Mouse (Mus musculus) heart, postnatal 0 days (tissue): ENCODE data around the gene Mettl14. TPM values are rescaled to one million over a fixed set of nuclear protein-coding genes. Genes with fewer than 3 reads are reported as not detected.
"Not testable (repeated sequence)": the region's sequence is repeated elsewhere in the genome, so short reads cannot be mapped to it uniquely, and the experiment has no call there.

Source experiments
- ATAC-seq: fragments of 200-750 bp; cut with Nextera tagmentation; 2 replicates; pipeline ENCODE4 v1.8.0; 2017; ENCODE audit warnings: low read depth, moderate number of reproducible peaks, moderate library complexity; ENCODE audit not compliant: insufficient read depth
- DNase-seq: peaks from one replicate; pipeline ENCODE4 v3.0.0-alpha.2; 2016; ENCODE audit warnings: low spot score
- H3K27ac ChIP-seq: fragments of 300-500 bp; sonication (generic); 2 replicates; pipeline ENCODE4 v1.5.1; 2014; ENCODE audit warnings: low read depth, mild to moderate bottlenecking
- H3K27me3 ChIP-seq: fragments of 300-500 bp; sonication (generic); 2 replicates; pipeline ENCODE4 v1.6.1; 2014; ENCODE audit warnings: low read length, mixed read lengths; ENCODE audit not compliant: control insufficient read depth, insufficient read depth
- H3K36me3 ChIP-seq: fragments of 300-500 bp; sonication (generic); replicated peaks from 2 replicates; pipeline ENCODE4 v1.6.1; 2014; ENCODE audit warnings: low read length, mixed read lengths; ENCODE audit not compliant: control insufficient read depth, insufficient read depth
- H3K4me1 ChIP-seq: fragments of 300-500 bp; sonication (generic); 2 replicates; pipeline ENCODE4 v1.6.1; 2014; ENCODE audit warnings: antibody characterized with exemption; ENCODE audit not compliant: control insufficient read depth, insufficient read depth
- H3K4me2 ChIP-seq: fragments of 300-500 bp; sonication (generic); 2 replicates; pipeline ENCODE4 v1.6.1; 2014; ENCODE audit warnings: low read depth, mild to moderate bottlenecking, low read length, moderate library complexity
- H3K4me3 ChIP-seq: fragments of 300-500 bp; sonication (generic); 2 replicates; pipeline ENCODE4 v1.5.1; 2014; ENCODE audit warnings: low read depth, low read length
- H3K9ac ChIP-seq: fragments of 300-500 bp; sonication (generic); replicated peaks from 2 replicates; pipeline ENCODE4 v1.6.1; 2014; ENCODE audit warnings: low read depth, low read length, mixed read lengths
- H3K9me3 ChIP-seq: fragments of 300-500 bp; sonication (generic); replicated peaks from 2 replicates; pipeline ENCODE4 v1.6.1; 2016; ENCODE audit warnings: low read length; ENCODE audit not compliant: control insufficient read depth
- CTCF ChIP-seq: IDR thresholded peaks from 2 replicates; pipeline ENCODE4 v1.5.1; 2016; ENCODE audit warnings: antibody characterized with exemption, control low read depth, low read depth
- EP300 ChIP-seq: IDR thresholded peaks from 2 replicates; pipeline ENCODE4 v1.6.1; 2016; ENCODE audit warnings: antibody characterized with exemption, low read depth
- WGBS: fragments of 180-500 bp; shearing (Covaris S2); extraction: QIAGEN DNeasy Blood & Tissue Kit; methylation state at CpG from one replicate; pipeline ENCODE4 v1.1.7; 2014; 5-methylcytosine and 5-hydroxymethylcytosine counted together
- polyA plus RNA-seq: library from polyadenylated mRNA; unstranded; fragments of >200 nt; fragmentation: Nextera tagmentation; extraction: Ambion mirVana; gene quantifications from 2 replicates; pipeline ENCODE4 v1.2.1, GENCODE M21; 2015
- total RNA-seq: library from RNA; depleted of rRNA; stranded (reverse); fragments of >200 nt; gene quantifications from 2 replicates; pipeline ENCODE4 v1.2.3, GENCODE M21; 2014; ENCODE audit warnings: low replicate concordance

Mettl14 gene
- total and polyA plus RNA-seq, 2 experiments from 2014 or later: 4.7 to 15.1 TPM

DNA sequence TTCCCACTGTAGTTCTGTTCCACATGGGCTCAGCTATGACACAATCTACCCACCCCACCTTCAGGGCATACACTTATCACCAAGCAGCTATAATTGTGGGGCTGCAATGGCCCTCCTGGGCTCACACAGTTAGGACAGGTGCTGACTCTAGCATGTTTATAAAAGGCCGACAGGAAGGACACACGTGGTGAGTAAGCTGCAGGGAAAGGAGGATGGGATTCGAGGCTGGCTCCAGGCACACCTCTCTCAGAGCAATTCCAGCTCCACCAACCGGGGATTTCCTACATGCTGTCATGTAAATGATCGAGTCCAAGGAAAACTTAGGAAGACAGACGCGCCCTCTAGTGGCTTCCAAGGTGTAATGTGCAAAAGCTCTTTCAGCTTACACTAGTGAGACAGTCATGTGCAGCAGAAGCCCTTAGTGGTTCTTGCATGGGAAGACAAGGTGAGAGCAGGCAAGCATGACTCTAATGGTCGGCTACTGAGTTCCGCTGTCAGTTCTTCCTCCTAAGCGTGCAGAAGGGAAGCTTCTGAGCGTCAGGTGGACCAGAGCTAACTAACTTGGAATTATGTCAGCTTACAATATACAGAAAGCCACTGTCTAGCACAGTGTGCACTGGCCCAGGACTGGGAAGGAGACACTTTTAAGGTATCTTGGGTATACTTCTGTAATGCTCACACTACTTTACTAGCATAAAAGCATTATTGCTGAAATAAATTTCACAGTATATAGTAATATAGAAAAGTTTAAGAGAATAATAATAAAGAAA lies 14.0 kb downstream of the Mettl14 start:
- peak; percentile 84 for DNase-seq
- TF ChIP-seq CTCF (peak; percentile 86), EP300 (no peak)
- H3K27ac ChIP-seq: no peak overlapping the region; the same call in 1 of the 2 replicates
- H3K4me3 ChIP-seq: no peak overlapping the region
- WGBS: 24% methylated on average over 11 of the region's 11 CpGs
- H3K36me3 ChIP-seq: peaks cover 50% of the 10 kb centered on the region
- ATAC-seq: peak; percentile 77
- H3K4me1 ChIP-seq: no peaks in the 10 kb centered on the region
- H3K27me3 ChIP-seq: no peaks in the 10 kb centered on the region
- H3K9me3 ChIP-seq: no peaks in the 10 kb centered on the region
- no peak overlapping the region for H3K4me2 ChIP-seq
- H3K9ac ChIP-seq: no peak overlapping the region

DNA sequence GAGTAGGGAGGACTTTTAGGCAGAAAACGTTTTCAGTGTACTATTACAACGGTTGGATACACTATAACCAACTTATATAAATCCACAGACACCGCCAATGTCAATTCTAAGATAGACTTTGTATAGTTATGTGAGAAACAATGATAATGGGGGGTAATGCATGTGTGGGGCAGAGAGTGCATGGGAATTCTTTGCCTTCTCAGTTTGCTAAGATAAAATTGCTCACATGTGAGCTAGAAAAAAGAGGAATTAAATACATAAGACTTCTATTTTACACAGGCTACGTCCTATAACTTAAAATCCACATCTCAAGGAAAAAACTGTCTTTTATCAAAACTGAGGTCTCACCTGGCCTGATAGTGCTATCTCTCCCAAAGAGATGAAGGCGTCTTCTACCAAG lies 15.0 kb downstream of the Mettl14 start:
- H3K9me3 ChIP-seq: no peaks in the 10 kb centered on the region
- DNase-seq: no peak
- ATAC-seq: no peak
- no peaks in the 10 kb centered on the region for H3K4me1 ChIP-seq
- no peak for TF ChIP-seq EP300
- TF ChIP-seq CTCF: no peak
- H3K4me3 ChIP-seq: no peak overlapping the region
- H3K4me2 ChIP-seq: no peak overlapping the region
- H3K36me3 ChIP-seq: peaks cover 50% of the 10 kb centered on the region
- H3K27me3 ChIP-seq: no peaks in the 10 kb centered on the region
- H3K27ac ChIP-seq: no peak overlapping the region
- no peak overlapping the region for H3K9ac ChIP-seq
- 92% methylated on average over 5 of the region's 5 CpGs for WGBS

DNA sequence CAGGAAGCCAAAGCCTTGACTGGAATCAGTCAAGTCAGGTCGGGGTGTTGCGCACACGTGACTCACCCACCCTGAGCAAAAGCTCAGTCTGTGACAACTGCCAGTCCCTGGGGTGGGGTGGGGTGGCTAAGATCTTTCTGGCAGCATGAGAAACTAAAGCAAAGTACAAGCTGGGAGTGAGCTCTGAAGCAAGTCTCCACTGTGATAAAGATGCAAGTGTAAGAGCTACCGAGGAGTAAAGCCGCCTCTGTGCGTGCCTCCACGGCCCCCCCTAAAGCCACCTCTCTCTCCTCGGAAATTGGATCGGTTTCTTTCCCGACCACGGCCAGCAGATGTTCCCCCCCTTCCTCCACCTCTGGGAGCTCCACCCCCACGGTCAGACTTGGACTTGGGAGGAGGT lies 16.7 kb downstream of the Mettl14 start:
- Histone ChIP-seq H3K4me3 (no peak overlapping the region), H3K36me3 (peaks cover 51% of the 10 kb centered on the region), H3K4me1 (no peaks in the 10 kb centered on the region), H3K9ac (no peak overlapping the region), H3K9me3 (no peaks in the 10 kb centered on the region), H3K27me3 (no peaks in the 10 kb centered on the region), H3K27ac (no peak overlapping the region), H3K4me2 (no peak overlapping the region)
- ATAC-seq (no peak), DNase-seq (no peak)
- 84% methylated on average over 12 of the region's 12 CpGs for WGBS
- no peak for TF ChIP-seq CTCF
- no peak for TF ChIP-seq EP300

DNA sequence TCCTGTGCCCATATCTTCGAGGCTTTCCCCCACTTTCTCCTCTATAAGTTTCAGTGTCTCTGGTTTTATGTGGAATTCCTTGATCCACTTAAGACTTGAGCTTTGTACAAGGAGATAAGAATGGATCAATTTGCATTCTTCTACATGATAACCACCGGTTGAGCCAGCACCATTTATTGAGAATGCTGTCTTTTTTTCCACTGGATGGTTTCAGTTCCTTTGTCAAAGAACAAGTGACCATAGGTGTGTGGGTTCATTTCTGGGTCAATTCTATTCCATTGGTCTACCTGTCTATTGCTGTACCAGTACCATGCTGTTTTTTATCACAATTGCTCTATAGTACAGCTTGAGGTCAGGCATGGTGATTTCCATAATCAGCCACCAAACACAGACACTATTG lies 19.1 kb downstream of the Mettl14 start:
- not testable (repeated sequence) for H3K27me3 ChIP-seq, H3K4me2 ChIP-seq, DNase-seq, ATAC-seq, H3K4me3 ChIP-seq, H3K4me1 ChIP-seq, H3K27ac ChIP-seq, H3K9ac ChIP-seq, H3K9me3 ChIP-seq
- H3K36me3 ChIP-seq: peaks cover 74% of the 10 kb centered on the region
- WGBS: 79% methylated on average over 2 of the region's 2 CpGs

DNA sequence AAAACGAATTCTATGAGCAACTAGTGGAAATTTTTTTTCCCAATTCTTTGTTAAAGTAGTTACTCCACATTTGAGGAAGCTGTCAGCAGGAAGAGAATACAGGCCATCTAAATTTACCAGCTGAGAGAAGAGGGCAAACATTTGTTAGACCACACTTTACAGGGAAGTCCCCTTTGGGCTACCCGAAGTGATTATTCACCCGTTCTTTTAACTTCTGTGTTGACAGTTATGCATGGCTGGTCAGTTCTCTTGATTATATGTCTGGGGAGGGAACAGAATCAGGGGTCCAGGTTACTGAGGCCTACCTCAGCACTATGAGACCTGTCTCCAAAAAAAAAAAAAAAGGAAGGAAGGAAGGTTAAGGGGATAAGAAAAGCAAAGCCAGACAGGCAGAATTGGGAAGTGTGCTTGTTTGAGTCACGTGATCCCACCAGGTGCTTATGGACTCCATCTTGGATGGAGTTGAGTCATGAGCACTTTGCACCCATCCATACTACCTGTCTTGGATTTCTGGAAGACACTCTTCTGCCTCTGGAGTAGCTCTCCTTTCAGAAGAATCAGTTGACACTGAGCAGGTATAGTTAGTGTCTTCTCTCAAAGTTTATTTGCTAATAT lies 29.4 kb downstream of the Mettl14 start:
- no peak for TF ChIP-seq EP300
- no peak for TF ChIP-seq CTCF
- H3K27ac ChIP-seq: no peak overlapping the region
- no peak overlapping the region for H3K4me3 ChIP-seq
- peaks cover 86% of the 10 kb centered on the region for H3K36me3 ChIP-seq
- ATAC-seq: no peak
- peaks cover 6% of the 10 kb centered on the region; the same call in 1 of the 2 replicates for H3K4me1 ChIP-seq
- no peaks in the 10 kb centered on the region for H3K9me3 ChIP-seq
- no peak for DNase-seq
- H3K9ac ChIP-seq: no peak overlapping the region
- H3K27me3 ChIP-seq: no peaks in the 10 kb centered on the region
- no peak overlapping the region for H3K4me2 ChIP-seq
- WGBS: 61% methylated on average over 4 of the region's 4 CpGs
